Mouse (Mus musculus) left cerebral cortex, postnatal 25 days (tissue): ENCODE measurements at regions not wholly inside any gene's neighbourhood (a gene's known extent, or its start where the extent isn't known, plus 50 kb on each side); places are given as distances from the start of the nearest gene placed in this dataset.

Experiments used
- DNase-seq, 2 experiments: peaks; one replicate each; pipeline ENCODE4 v3.0.0; 2022; ENCODE audit warnings: low spot score in 2 of 2, mixed read lengths in 1 of 2
- intact Hi-C: fragments of 180-260 bp; cut with DNase I; formaldehyde crosslinking; loops from one replicate; pipeline ENCODE4 v1.15.1; 2025

- DNase-seq, result peak; percentile 58 to 95
- intact Hi-C loops, result loop anchor here (1.0 kb wide), 1 partner anchor 53 kb away; no protein-coding TSS in a partner anchor
Measured at GRCm38 (mm10) chr12:82105184-82106031, 63.7 kb upstream of the Sipa1l1 start.

GRCm38 (mm10) chr12:82115766-82116165 is 53.4 kb upstream of the Sipa1l1 start:
- no peak for DNase-seq
- intact Hi-C loops, result no loop called here
